Mouse (Mus musculus): ENCODE measurements around the gene Phf12.
A peak's percentile ranks its signal among the peaks of the same experiment; 100 is the strongest.

- TF ChIP-seq CTCF (IDR thresholded peaks at IDR 0.05; ENCODE audit: low read depth, low read length), result no peak
- no peak for TF ChIP-seq EP300 (IDR thresholded peaks at IDR 0.05; ENCODE audit: insufficient read depth, low read depth, low read length)
- TF ChIP-seq POLR2A (IDR thresholded peaks at IDR 0.05; ENCODE audit: insufficient read depth, low read length), result peak; percentile 16
Observed at GRCm38 (mm10) chr11:77981609-77982440, 729 bp upstream of the Phf12 start.
